In genomic region chr8:47820914-47821772, GRCm38 (mm10) we compare ENCODE assay signal across 23 mouse cellular contexts. TPM values are rescaled to one million over a fixed set of nuclear protein-coding genes. Genes with fewer than 3 reads are reported as not detected.
"Had no signal": no experiment of that assay in that cellular context is flagged by ENCODE, and none has a peak within 500 bp of the region (broad histone marks: within the 10 kb centered on the region; RNA-seq: fewer than 3 reads in every experiment).

No protein-coding gene starts in this region.

- H3K9ac ChIP-seq: limb, embryonic 15.5 days; liver, embryonic 12.5 days; lung, embryonic 14.5 days; neural tube, embryonic 13.5 days had no signal

- H3K4me2 ChIP-seq: limb, embryonic 15.5 days; liver, embryonic 12.5 days; lung, embryonic 14.5 days; neural tube, embryonic 13.5 days had no signal

- H3K36me3 ChIP-seq: limb, embryonic 15.5 days; liver, embryonic 12.5 days; midbrain, embryonic 10.5 days; neural tube, embryonic 13.5 days had no signal

- H3K4me3 ChIP-seq: limb, embryonic 15.5 days; liver, embryonic 12.5 days; midbrain, embryonic 10.5 days; neural tube, embryonic 13.5 days had no signal

- ATAC-seq: hindbrain, postnatal 0 days; liver, embryonic 12.5 days; midbrain, embryonic 16.5 days had no signal

- H3K4me1 ChIP-seq: liver, embryonic 12.5 days had no signal

- H3K27me3 ChIP-seq: limb, embryonic 15.5 days; liver, embryonic 12.5 days; neural tube, embryonic 13.5 days had no signal

- H3K9me3 ChIP-seq: limb, embryonic 15.5 days; liver, embryonic 12.5 days; midbrain, embryonic 10.5 days; neural tube, embryonic 13.5 days had no signal

- DNase-seq: layer of hippocampus, adult 9-11 months; layer of hippocampus, postnatal 36 days; lung, embryonic 14.5 days; lung, postnatal 10 days; lung, postnatal 4 days; right cerebral cortex, adult 18-20 months; right cerebral cortex, postnatal 25 days; thymus, postnatal 36 days had no signal

- H3K27ac ChIP-seq: hindbrain, postnatal 0 days; limb, embryonic 15.5 days; liver, embryonic 12.5 days; midbrain, embryonic 10.5 days; neural tube, embryonic 13.5 days; stomach, postnatal 0 days had no signal

RNA-seq across cellular contexts. Expression of gene Cldn24, which starts 0.8 kb away (rescaled TPM):
- total RNA-seq: hindbrain, postnatal 0 days; layer of hippocampus, adult 18-20 months; layer of hippocampus, postnatal 36 days; left cerebral cortex, adult 8-10 months; left cerebral cortex, postnatal 25 days; megakaryocyte, adult 5-6 weeks had no signal
- polyA plus RNA-seq: hindbrain, postnatal 0 days; intestine, embryonic 14.5 days; limb, embryonic 11.5 days; limb, embryonic 15.5 days; liver, embryonic 12.5 days; liver, embryonic 16.5 days; lung, embryonic 14.5 days; midbrain, embryonic 10.5 days; midbrain, embryonic 16.5 days; neural tube, embryonic 13.5 days; stomach, postnatal 0 days; thymus, postnatal 0 days had no signal

RNA-seq across cellular contexts. Expression of gene Cldn22, which starts 3.1 kb away (rescaled TPM):
- total RNA-seq: hindbrain, postnatal 0 days; megakaryocyte, adult 5-6 weeks had no signal
- polyA plus RNA-seq: hindbrain, postnatal 0 days; intestine, embryonic 14.5 days; limb, embryonic 11.5 days; limb, embryonic 15.5 days; liver, embryonic 12.5 days; liver, embryonic 16.5 days; lung, embryonic 14.5 days; midbrain, embryonic 10.5 days; midbrain, embryonic 16.5 days; neural tube, embryonic 13.5 days; stomach, postnatal 0 days; thymus, postnatal 0 days had no signal
